Mouse (Mus musculus) liver, embryonic 16.5 days (tissue): ENCODE measurements at regions not wholly inside any gene's neighbourhood (a gene's known extent, or its start where the extent isn't known, plus 50 kb on each side); places are given as distances from the start of the nearest gene placed in this dataset.

Experiments
- ATAC-seq: fragments of 200-750 bp; cut with Nextera tagmentation; 2 replicates; pipeline ENCODE4 v1.8.0; 2017; ENCODE audit warnings: low read depth, mild to moderate bottlenecking, moderate number of reproducible peaks, moderate library complexity
- H3K27ac ChIP-seq: fragments of 300-500 bp; sonication (generic); 2 replicates; pipeline ENCODE4 v1.5.1; 2014; ENCODE audit warnings: mild to moderate bottlenecking, low read length
- H3K27me3 ChIP-seq: fragments of 300-500 bp; sonication (generic); 2 replicates; pipeline ENCODE4 v1.6.1; 2014; ENCODE audit warnings: low read depth, low read length, mixed read lengths; ENCODE audit not compliant: control insufficient read depth, insufficient read depth
- H3K36me3 ChIP-seq: fragments of 300-500 bp; sonication (generic); 2 replicates; pipeline ENCODE4 v1.6.1; 2014; ENCODE audit warnings: mild to moderate bottlenecking; ENCODE audit not compliant: control insufficient read depth, insufficient read depth
- H3K4me1 ChIP-seq: fragments of 300-500 bp; sonication (generic); 2 replicates; pipeline ENCODE4 v1.6.1; 2014; ENCODE audit warnings: low read depth, low read length, mixed read lengths; ENCODE audit not compliant: control insufficient read depth
- H3K4me2 ChIP-seq: fragments of 300-500 bp; sonication (generic); 2 replicates; pipeline ENCODE4 v1.6.1; 2014; ENCODE audit warnings: low read depth, low read length, mixed read lengths
- H3K4me3 ChIP-seq: fragments of 300-500 bp; sonication (generic); 2 replicates; pipeline ENCODE4 v1.5.1; 2014; ENCODE audit warnings: low read depth, mild to moderate bottlenecking, low read length
- H3K9ac ChIP-seq: fragments of 300-500 bp; sonication (generic); 2 replicates; pipeline ENCODE4 v1.6.1; 2014; ENCODE audit warnings: low read depth, low read length
- H3K9me3 ChIP-seq: fragments of 300-500 bp; sonication (generic); replicated peaks from 2 replicates; pipeline ENCODE4 v1.6.1; 2016; ENCODE audit warnings: low read length; ENCODE audit not compliant: control insufficient read depth
- WGBS: fragments of 180-500 bp; shearing (Covaris S2); extraction: QIAGEN DNeasy Blood & Tissue Kit; methylation state at CpG from one replicate; pipeline ENCODE4 v1.1.7; 2014; ENCODE audit not compliant: insufficient replicate concordance; 5-methylcytosine and 5-hydroxymethylcytosine counted together

GRCm38 (mm10) chr4:107749045-107749444 is 53.0 kb upstream of the Lrp8 start:
- WGBS = 78% methylated on average over 8 of the region's 8 CpGs
- no peak for ATAC-seq
- no peak overlapping the region for H3K27ac ChIP-seq
- H3K36me3 ChIP-seq = no peaks in the 10 kb centered on the region
- no peak overlapping the region for H3K4me2 ChIP-seq
- H3K9ac ChIP-seq = no peak overlapping the region
- H3K4me1 ChIP-seq = peaks cover 7% of the 10 kb centered on the region
- no peaks in the 10 kb centered on the region for H3K9me3 ChIP-seq
- no peak overlapping the region for H3K4me3 ChIP-seq
- H3K27me3 ChIP-seq = no peaks in the 10 kb centered on the region

GRCm38 (mm10) chr4:107750017-107750416 is 52.0 kb upstream of the Lrp8 start:
- Histone ChIP-seq H3K27ac (no peak overlapping the region), H3K4me1 (peaks cover 7% of the 10 kb centered on the region), H3K4me3 (no peak overlapping the region), H3K9ac (no peak overlapping the region), H3K36me3 (no peaks in the 10 kb centered on the region), H3K4me2 (no peak overlapping the region), H3K27me3 (no peaks in the 10 kb centered on the region), H3K9me3 (no peaks in the 10 kb centered on the region)
- 61% methylated on average over 9 of the region's 9 CpGs for WGBS
- no peak for ATAC-seq
